Mouse (Mus musculus) layer of hippocampus, adult 9-10 months (tissue): ENCODE measurements around the gene Nab2.

Experiments used
- DNase-seq: peaks from one replicate; pipeline ENCODE4 v3.0.0; 2022; ENCODE audit warnings: low spot score

The Nab2 gene

DNA sequence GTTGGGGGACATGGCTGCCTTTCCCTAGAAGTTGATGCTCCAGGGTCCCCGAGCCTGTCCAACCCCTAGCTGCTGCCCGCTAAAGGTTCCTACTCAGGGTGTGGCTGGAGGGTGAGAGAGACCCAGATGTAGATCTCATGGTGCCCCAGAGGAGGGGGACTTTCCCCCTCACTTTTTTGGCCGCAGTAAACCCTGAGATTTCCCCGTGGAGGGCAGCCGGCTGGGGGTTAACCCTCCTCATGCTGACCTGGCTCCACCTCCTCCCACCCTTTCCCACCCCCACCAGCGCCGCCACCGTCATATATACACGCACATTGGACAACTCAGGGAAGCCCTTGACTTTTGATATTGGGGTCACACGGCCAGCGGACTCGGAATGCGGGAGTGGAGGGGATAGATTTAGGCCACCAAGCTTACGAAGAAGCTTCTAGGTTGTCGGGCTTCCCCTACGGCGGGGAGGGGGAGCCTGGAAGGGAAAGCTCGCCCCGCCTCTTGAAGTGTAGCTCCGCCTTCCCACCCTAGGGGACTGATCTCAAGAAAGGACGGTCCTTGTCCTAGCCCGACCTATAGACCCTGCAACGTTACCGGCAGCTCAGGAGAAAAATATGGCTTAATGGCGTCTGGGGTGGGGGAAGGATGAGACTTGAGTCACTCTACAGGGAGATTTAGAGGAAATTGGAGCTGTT, 24.7 kb downstream of the Nab2 start:
- DNase-seq, result no peak

DNA sequence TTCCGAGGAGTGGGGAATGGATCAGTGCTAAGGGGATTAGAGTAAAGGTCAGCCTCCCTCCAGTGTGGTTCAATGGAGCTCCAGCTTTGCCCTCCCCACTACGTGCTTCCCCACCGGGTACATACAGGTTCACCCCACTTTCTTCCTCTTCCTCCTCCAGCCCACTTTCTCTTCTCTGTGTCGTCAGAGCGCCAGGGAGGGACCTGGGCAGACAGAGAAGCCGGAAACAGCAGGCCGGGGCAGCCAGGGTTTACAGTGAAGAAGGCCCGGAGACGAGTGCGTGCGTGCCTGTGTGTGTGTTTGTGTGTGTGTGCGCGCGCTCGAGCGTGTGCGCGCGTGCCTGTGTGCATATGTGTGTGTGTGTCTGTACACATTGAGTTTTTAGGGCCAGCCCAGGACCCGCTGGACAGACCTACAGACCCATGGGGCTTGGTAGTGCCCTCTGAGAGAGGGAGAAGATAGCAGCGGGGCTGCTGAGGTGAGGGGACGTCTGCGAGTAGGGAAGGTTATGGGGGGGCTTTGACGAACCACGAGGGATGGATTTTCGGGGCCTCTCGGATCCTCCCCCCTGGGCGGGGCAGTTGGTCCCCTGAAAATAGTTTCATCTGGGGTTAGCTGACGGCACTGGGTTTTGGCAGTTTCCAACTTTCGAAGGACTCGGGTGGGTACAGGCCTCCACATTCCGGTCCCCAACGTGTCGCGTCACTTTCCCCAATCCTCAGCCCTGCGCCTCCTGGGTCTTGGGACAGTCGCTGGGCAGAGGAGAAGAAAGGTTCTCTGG, 25.4 kb downstream of the Nab2 start, which contains the start of gene Stat6:
Gene Stat6 (plus strand): TSS at position 215 of the 781 bp plus-strand sequence.
- DNase-seq, result no peak

DNA sequence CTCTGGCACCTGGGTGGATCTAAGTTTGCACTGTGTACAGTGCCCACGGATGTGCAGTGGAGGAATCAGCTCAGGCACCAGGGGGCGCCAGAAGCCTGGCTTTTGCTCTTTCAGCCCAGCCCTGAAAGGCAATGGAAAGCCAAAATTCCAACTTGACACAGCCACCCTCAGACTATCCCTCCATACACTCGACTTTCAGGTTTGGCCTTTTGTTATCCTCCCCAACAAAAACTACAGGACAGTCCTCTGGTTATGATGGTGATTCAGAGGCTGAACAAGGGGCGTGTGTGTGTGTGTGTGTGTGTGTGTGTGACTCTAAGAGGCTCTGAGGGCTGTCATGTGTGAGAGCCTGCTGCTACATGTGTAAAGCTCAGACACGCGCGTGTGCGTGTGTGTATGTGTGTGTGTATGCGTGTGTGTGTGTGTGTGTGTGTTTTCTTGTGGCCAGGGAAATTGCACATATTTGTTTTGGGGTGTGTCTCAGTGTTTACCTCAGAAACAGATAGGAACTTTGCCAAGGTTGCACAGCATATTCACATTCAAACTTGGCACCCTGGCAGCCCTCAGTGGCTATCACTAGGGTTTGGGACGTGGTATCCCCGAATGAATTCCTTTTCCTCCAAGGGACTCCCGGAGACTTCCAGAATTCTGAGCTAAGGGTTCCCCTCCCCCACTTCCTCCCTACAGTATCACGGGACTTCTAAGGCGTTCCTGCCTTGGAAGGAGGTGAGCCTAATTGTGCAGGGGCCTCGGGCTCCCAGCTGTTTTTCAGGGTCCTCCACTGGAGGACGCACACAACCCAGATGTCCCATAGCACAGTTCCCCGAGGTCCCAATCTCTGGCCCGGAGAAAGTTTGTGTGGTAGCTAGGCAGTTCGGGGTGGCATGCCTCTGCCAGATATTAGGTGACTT, 26.3 kb downstream of the Nab2 start:
- DNase-seq, result no peak

DNA sequence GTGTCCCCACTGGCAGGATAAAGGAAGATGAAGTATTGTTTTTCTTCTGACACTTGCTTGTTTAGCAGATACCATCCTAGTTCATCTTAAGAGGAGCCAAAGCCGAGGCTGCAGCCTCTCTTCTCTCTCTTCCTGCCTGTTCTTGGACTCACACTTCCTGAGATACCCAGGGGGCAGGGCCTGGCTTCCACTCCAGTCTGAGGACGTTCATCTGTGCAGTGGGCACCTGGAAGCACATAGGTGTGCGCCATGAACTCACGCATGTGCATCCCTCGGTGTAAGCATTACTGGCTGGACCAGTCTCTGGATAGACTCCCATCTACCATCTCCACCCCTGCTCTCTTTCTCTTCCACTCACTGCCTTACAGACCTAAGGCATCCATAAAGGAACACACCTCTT, 27.9 kb downstream of the Nab2 start:
- DNase-seq, result no peak

DNA sequence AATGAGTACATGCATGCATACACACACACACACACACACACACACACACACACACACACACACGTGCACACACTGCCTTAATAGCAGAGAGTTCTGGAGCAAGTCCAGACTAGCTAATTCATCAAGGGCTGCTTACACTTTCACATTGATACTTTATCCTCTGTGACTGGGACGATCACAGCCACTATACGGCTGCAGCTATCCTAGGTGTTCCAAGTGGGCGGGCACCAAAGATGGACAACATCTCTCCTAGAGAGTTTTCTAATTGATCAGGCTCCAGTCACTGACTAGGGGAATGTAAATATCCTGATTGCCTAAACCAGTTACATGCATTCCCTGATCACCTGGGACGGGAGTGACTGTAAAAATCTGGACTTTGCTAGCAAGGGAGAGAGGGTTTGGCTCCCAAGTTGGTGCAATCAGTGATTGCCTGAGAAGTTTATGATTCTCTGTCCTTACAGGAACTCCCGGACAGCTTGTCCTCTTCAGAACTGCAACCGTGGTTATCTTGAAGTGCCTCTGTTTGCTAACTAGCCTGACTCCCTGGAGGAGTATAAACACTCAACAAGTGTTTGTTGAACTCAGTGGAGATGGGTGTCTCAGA, 35.6 kb downstream of the Nab2 start:
- DNase-seq, result no peak

DNA sequence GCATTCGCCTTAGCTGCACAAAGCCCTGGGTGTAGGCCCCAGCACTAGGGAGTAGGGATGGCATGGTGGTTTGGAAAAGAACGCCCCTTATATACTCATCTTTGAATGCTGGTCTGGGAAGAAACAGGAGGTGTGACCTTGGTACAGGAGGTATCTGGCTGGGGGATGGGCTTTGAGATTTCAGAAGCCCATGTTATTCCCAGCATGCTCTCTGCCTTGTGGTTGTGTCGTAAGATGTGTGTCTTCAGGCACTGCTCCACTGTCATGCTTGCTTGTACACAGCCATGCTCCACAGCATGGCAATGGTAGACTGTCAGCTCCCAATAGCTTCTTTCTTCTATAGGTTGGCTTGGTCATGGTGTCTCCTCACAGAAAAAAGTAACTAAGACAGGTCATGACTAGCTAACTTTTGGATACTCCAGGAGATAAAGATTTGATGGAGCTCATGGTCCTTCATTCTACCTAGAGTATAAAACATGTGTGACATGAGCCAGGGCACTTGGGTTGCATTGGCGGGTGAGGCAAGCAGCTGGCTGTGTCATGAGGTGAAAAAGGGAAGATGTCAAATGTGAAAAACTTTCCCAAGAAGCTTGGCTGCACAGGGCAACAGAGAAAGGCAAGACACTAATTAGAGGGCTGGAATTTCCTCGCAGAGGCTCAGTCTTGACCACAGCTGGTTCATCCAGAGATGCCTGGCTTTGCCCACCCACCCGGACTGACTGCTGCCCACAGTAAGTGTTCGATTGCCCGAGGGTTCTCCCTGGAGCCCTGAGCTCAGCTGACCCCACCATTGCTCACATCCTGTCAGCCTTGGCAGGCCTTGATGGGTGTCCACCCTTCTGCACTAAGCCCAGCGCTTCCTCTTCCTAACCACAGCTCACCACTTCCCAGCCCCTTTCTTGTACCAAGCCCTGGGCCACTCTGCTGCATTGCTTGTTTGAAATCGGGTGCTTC, 36.8 kb downstream of the Nab2 start:
- DNase-seq, result no peak

DNA sequence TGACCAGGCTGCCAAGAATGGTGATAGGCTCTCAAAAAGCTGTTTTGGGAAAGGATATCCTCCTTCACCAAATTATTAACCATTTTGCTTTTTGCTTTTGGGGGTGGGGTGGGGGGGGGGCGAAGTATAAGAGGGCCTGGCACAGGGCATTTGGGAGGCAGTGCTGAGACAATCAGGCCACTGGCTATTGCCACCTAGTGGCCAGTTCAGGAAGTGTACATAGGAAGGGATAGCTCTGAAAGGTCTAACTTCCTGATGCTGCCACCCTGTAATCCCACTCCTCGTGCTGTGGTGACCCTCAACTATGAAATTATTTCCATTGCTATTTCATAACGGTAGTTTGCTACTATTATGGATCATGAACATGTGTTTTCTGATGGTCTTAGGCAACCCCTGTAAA, 41.9 kb downstream of the Nab2 start:
- DNase-seq, result no peak

DNA sequence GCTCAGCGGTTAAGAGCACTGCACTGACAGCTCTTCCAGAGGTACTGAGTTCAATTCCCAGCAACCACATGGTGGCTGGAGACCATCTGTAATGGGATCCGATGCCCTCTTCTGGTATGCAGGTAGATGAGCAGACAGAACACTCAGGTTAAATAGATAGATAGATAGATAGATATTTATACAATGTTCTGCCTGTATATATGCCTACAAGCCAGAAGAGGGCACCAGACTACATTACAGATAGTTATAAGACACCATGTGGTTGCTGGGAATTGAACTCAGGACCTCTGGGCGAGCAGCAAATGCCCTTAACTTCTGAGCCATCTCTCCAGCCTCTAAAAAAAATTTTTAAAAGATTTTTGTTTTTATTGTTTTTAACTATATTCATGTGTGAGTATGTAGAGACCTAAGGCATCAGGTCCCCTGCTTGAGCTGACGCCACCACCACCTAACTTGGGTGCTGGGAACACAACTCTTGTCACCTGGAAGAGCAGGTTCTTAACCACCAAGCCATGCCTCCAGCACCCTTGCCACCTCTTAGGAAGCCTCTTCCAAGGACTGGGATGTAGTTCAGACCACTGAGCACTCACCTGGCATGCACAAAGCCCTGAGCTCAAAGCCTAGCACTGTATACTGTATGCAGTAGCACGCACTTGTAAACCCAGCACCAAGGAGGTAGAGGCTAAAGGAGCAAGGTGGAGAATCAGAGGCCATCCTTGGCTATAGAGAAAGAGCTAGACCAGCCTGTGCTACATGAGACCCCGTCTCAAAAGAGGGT, 44.7 kb downstream of the Nab2 start:
- DNase-seq, result no peak

DNA sequence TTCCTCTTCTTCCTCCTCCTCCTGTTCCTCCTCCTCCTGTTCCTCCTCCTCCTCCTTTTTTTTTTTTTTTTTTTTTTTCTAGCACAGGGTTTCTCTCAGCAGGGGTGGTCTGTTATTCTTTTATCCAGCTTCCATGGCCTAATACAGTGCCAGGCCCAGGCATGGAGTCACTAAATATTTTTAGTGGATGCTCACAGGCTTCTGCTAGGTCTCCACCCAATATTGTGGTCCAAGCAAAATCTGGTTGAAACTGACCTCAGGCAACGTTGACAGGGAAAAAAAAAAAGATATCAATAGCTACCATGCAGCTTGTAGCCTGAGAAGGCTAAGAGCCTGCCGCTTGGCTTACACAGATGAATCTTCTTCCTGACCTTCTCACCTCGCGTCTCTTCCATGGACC, 45.7 kb downstream of the Nab2 start:
- DNase-seq, result no peak

DNA sequence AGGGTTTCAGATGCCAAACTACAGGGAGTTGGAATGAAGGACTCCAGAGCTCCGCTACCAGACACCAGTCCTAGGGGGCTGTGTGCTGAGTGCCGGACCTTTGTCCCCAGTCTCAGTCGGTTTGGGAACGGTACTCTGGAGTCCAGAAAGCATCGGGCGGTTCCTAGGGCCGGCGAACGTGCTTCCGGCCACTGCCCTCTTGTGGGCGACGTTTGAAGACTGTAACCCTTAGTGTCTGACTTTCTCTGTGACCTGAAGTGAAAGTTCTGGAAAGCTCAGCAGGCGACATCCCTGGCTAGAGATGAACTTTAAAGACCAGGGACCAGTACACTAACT, 46.3 kb downstream of the Nab2 start:
- no peak for DNase-seq

DNA sequence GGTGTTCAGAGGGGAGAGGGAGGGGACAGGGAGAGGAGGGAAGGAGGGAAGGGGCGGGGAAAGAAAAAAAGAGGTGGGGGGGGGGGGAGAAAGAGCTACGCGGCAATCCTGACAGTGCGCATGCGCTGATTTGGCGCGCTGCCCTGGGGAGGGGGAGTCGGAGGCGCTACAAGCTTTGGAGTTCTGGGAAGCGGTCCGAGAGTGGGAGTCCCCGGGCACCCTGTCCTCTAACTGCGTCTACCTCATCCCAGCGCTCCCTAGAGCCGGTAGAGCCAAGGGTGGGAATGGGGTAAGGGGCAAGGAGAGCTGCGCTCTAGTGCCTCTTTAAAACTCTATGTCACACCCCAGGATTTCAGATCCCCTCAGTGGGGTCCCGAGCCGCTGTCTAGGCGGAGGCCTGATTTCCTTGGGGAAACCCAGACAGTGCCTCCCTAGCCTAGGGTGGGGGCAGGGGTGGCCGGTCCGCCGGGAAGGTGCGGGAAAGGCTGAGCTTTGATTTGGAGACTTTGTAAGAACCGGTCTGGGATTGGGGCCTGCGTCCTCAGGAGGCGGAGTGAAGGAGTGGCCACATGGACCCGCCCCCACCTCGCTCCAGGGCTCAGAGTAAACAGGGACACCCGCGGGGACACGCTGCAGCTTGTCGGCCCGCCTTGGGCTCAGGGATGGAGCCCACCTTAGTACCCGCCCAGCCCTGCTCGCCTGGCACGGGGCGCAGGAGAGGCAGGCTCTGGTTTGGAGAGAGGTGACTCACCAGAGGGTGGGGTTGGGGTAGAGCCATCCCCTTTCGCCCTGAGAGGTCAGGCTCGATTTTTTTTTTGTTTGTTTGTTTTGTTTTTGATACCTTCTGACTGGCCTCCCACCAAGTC, 46.9 kb downstream of the Nab2 start:
- DNase-seq, result no peak

DNA sequence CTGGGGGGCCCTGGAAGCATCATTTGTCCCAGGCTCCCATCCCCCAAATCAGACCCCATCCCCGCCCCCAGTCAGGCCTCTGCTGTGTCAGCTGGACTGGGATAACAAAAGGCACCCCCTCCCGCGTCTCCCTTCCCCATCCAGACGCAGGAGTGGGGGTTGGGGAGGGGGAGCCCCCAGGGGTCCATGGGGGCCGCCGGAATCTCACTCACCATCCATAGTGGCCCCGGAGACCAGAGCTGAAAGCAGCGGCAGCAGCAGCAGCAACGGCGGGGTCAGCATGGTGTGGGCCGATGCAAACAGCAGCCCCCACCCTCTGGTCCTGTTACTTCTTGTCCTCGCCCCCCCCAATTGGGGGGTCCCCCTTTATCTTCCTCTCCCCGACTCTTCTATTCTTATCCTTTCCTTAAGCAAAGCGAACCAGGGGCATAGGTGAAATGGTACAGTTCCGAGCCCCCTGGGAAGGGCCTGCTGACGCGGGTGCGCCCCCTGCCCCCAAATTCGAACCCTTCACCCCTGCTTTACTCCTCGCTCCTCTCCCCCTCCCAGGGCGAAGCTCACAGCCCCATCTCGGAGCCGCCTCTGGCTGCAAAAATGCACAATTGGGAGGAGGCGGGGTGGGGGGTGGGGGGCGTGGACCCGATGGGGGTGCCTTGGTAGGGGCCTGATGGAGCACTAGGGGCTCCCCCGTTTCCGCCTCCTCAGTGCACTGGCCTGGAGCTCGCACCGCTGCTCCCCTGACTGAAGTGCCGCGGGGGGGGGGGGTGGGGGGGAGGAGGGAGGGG, 47.8 kb downstream of the Nab2 start, which contains the start of gene Lrp1:
Gene Lrp1 (minus strand): TSS at position 743 of the 785 bp plus-strand sequence.
- DNase-seq, result no peak

DNA sequence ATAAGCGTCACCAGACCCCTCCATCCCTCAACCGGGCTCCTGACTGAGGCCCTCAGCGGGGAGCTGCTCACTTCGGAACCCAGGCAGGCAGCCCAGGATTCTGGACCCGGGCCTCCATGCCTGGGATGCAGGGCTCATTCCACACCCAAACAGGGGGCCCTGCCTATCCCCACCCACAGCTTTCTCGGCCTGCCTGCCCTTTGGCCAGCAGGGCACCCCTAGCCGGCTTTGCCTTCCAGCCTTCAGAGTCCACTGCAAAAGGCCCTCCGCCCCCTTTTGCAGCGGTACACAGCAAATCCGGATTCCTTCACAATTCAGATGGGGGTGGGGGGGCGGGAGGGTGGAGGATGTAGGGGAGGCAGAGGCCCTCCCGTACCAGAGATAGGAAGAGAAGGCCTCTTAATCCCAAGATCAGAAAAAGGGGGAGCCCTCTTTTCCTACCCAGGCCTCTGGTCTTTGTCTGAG, 48.4 kb downstream of the Nab2 start:
- DNase-seq, result no peak

DNA sequence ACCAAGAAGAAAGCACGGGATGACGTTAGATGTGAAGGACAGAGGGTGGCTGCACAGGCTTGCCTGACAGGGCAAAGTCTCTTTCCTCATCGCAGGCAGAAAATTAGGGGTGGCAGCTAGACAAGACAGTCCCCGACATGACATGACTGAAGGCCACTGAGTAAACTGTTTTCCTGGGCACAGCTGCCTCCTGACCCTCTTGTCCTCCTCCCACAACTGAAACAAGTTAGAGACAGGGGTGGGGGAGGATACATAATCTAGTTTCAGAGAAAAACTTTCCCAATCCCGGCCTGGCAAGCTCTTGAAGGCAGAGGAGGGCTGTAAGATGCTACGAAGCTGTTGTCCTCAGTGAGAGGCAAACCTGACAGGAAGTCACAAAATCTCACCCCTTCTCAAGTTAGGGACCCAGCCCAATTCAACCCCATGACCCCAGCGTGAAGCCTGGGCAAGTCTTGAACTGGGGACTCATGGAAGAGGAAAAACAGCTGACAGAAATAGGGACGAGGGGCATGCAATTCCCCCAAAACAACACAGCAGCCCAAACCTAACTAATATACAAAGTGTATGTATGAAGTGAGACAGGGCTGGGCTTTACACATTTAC, 49.1 kb downstream of the Nab2 start:
- no peak for DNase-seq

DNA sequence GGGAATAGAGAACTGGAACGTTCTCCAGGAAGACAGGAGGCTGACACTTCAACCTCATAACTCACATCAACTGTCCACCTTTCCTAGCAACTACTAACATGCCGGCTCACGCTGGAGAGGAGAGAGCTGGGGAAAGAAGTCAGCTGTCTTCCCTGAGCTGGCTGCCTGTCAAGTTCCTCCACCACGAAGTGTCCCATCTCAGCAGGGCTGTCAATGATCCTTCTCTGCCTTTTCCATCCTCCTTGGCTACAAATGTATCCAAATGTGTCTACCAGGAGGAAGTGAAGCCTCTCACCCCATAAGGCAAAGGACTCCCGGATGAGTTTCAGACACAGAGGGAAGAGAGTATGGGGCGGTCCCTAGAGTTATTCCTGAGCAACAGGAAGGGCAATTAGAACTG, 50.2 kb downstream of the Nab2 start:
- DNase-seq, result no peak

DNA sequence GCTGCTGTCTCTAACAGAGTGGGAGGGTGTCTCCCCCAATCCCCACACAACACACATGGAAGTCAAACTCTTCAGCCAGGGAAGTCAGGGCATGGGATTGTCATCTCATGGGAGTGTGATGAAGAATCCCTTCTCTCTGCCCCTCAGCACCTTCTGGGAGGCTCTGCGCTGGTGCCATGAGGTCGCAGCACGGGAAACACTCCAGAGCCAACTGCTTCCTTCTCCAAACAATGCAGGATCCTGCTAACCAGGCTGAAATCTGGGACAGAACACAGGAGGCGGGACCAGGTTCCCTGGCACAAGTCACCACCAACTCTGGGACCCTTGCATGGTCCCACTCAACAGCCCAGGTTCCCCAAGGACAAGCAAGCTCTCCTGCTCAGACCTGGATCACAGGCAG, 51.1 kb downstream of the Nab2 start:
- DNase-seq, result no peak

DNA sequence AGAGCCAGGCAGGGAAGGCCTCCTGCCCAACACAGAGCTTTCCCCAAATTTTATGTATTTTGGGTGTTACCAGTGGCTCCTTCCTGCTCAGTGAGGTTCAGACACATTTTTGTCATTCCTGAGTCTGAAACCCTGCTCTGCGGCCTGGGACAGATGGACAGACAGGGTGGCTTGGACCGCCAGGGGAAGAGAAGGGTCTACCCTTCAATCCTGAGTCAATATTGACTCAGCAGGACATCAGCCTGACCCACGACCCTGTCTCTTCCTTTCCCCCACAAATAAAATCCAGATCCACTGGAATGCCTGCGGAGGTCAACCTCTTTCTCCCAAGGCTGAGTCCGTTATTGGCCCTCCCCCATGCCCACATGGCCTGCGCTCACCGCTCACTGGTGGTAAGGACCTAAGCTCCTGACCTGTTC, 52.1 kb downstream of the Nab2 start:
- DNase-seq, result no peak

DNA sequence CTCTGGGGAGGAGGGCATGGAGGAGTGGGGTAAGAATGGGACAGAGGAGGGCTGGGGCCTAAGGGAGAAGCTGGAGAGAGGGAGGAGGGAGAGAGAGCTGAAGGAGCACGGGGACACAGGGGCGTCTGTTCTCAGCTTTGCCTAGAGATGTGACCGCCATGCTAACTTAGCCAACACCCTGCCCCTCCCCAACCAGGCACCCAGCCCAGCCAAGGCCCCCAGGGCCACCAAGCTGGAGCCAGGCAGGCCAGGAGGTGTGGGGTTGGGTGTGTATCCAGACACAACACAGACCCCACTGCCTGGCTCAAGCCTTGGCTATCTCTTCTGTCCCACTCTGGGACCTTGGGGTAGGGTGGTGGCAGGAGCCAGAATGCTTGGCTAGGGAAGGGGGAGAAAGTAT, 52.8 kb downstream of the Nab2 start:
- no peak for DNase-seq
